Mouse (Mus musculus) neural tube, embryonic 14.5 days (tissue): Measurements from ENCODE around the gene Tmem164. TPM values are rescaled to one million over a fixed set of nuclear protein-coding genes. Genes with fewer than 3 reads are reported as not detected.
A peak's percentile ranks its signal among the peaks of the same experiment; 100 is the strongest.

Experiments
- ATAC-seq: fragments of 200-750 bp; cut with Nextera tagmentation; 2 replicates; pipeline ENCODE4 v1.8.0; 2017; ENCODE audit warnings: low read depth, mild to moderate bottlenecking, moderate TSS enrichment, moderate library complexity
- H3K27ac ChIP-seq: fragments of 300-500 bp; sonication (generic); 2 replicates; pipeline ENCODE4 v1.5.1; 2014; ENCODE audit warnings: low read depth, mild to moderate bottlenecking, control low read depth, low read length, moderate library complexity, mixed read lengths
- H3K27me3 ChIP-seq: fragments of 300-500 bp; sonication (generic); 2 replicates; pipeline ENCODE4 v1.6.1; 2014; ENCODE audit warnings: low read length; ENCODE audit not compliant: control insufficient read depth, insufficient read depth
- H3K36me3 ChIP-seq: fragments of 300-500 bp; sonication (generic); 2 replicates; pipeline ENCODE4 v1.6.1; 2014; ENCODE audit warnings: low read length, mixed read lengths; ENCODE audit not compliant: control insufficient read depth, insufficient read depth
- H3K4me1 ChIP-seq: fragments of 300-500 bp; sonication (generic); 2 replicates; pipeline ENCODE4 v1.6.1; 2014; ENCODE audit warnings: low read length; ENCODE audit not compliant: control insufficient read depth, insufficient read depth
- H3K4me2 ChIP-seq: fragments of 300-500 bp; sonication (generic); 2 replicates; pipeline ENCODE4 v1.6.1; 2014; ENCODE audit warnings: mild to moderate bottlenecking, low read depth, low read length, control low read depth
- H3K4me3 ChIP-seq: fragments of 300-500 bp; sonication (generic); 2 replicates; pipeline ENCODE4 v1.5.1; 2014; ENCODE audit warnings: low read depth, low read length, control low read depth, mixed read lengths
- H3K9ac ChIP-seq: fragments of 300-500 bp; sonication (generic); replicated peaks from 2 replicates; pipeline ENCODE4 v1.6.1; 2014; ENCODE audit warnings: low read depth, mild to moderate bottlenecking, control low read depth, low read length, mixed read lengths
- H3K9me3 ChIP-seq: fragments of 300-500 bp; sonication (generic); 2 replicates; pipeline ENCODE4 v1.6.1; 2016; ENCODE audit warnings: low read length; ENCODE audit not compliant: control insufficient read depth
- WGBS: fragments of 180-500 bp; shearing (Covaris S2); extraction: QIAGEN DNeasy Blood & Tissue Kit; methylation state at CpG from one replicate; pipeline ENCODE4 v1.1.7; 2014; 5-methylcytosine and 5-hydroxymethylcytosine counted together
- polyA plus RNA-seq: library from polyadenylated mRNA; unstranded; fragments of >200 nt; fragmentation: Nextera tagmentation; extraction: Ambion mirVana; gene quantifications from 2 replicates; pipeline ENCODE4 v1.2.1, GENCODE M21; 2014

Tmem164 gene
- polyA plus RNA-seq, 1 experiment from 2014 or later = 11.0 TPM

DNA sequence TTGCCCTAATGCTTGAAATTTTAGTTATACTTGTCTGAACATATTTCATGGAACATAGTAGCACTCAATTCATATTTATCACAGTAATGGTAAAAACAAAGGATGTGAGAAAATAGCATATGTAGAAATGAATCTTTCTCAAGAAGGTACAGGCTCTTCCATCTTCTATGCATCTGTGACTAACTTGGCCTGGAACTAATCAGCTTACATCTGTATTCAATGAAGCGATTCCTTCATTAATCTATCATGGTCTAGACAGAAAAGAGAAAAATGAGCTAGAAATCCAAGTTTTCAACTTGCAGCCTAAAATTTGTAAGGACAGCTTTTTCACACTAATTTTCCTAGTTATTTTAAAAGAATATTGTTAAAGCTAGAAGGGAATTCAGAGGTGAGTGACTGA lies 10.1 kb upstream of the Tmem164 start:
- Histone ChIP-seq H3K9ac (no peak overlapping the region), H3K36me3 (no peaks in the 10 kb centered on the region), H3K27me3 (peaks cover 2% of the 10 kb centered on the region; the same call in 1 of the 2 replicates), H3K4me2 (no peak overlapping the region), H3K4me3 (no peak overlapping the region), H3K4me1 (no peaks in the 10 kb centered on the region), H3K27ac (no peak overlapping the region), H3K9me3 (no peaks in the 10 kb centered on the region)
- WGBS = 83% methylated on average over 1 of the region's 1 CpGs
- no peak for ATAC-seq

DNA sequence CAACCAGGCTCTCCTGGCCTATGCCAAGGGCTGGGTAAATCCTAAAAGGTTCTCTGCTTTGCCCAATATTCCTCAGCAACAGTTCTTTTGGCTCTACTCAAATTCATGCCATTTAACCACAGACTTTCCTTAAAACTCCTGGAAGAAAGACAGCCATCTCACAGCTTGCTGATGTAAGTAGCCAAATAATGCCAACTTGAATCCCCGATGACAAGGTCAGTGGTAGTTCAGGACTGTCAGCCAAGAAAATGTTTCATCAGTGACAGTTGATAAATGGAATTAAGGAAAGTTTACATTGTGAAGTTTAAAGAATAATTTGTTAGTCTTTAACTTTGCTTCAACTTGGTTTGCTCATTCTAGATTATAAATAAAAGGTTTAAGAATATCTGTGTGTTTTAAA lies 8.5 kb upstream of the Tmem164 start:
- Histone ChIP-seq H3K27me3 (peaks cover 2% of the 10 kb centered on the region; the same call in 1 of the 2 replicates), H3K36me3 (no peaks in the 10 kb centered on the region), H3K9ac (no peak overlapping the region), H3K4me1 (no peaks in the 10 kb centered on the region), H3K9me3 (no peaks in the 10 kb centered on the region), H3K27ac (no peak overlapping the region), H3K4me3 (no peak overlapping the region), H3K4me2 (no peak overlapping the region)
- no peak for ATAC-seq
- 97% methylated on average over 1 of the region's 1 CpGs for WGBS

GRCm38 (mm10) chrX:142677193-142677592 lies 4.0 kb upstream of the Tmem164 start:
- Histone ChIP-seq H3K9ac (no peak overlapping the region), H3K4me1 (no peaks in the 10 kb centered on the region), H3K27me3 (peaks cover 2% of the 10 kb centered on the region; the same call in 1 of the 2 replicates), H3K4me3 (no peak overlapping the region), H3K4me2 (no peak overlapping the region), H3K9me3 (no peaks in the 10 kb centered on the region), H3K27ac (no peak overlapping the region), H3K36me3 (no peaks in the 10 kb centered on the region)
- 45% methylated on average over 3 of the region's 3 CpGs for WGBS
- no peak for ATAC-seq

DNA sequence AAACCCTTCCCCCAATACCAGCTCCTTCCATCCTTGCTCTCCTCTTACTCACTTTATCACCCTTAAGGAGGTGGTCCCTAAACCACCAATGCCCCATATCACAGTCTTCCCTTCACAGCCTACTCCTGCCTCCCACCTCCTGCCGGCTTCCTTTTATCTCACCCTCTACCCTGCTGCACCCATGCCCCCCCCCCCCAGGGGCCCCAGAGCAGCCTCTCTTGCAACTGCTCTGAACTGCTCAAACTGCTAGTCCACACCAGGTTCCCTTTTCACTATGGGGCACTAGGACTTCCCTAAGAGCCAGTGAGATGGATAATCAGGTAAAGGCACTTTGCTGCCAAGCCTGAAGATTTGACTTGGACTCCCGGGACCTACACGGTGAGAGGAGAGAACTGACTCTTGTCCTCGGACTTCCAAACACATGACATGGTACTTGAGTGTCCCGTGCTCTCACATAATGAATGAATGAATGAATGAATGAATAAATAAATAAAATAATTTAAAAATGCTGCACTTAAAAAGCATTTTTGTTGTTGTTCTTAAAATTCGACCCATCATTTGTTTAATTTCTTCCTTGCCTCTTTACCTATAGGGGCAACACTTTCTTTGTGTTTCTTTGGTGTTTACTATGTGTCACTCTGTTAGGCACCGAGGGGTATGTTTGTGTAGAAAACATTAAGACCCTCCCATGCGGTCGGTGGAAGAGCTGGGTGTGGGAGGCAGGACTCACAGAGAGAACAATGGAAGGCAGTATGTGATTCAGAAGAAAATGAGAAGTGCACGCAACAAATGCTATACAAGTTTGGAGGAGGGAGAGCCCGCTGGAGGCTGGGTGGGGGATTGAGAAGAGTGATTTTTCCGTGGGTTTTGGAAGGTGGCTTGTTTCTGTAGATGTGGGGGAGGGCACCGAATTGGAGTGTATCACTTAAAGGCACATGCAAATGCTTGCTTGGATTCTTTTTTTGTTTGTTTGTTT lies 2.4 kb upstream of the Tmem164 start:
- H3K4me3 ChIP-seq = no peak overlapping the region
- H3K9ac ChIP-seq = no peak overlapping the region
- 0 out of 2 replicates have a peak, but pooled peaks cover 2% of the 10 kb centered on the region for H3K4me1 ChIP-seq
- no peak overlapping the region for H3K4me2 ChIP-seq
- WGBS = 53% methylated on average over 13 of the region's 13 CpGs
- no peaks in the 10 kb centered on the region for H3K36me3 ChIP-seq
- no peak overlapping the region for H3K27ac ChIP-seq
- no peaks in the 10 kb centered on the region for H3K27me3 ChIP-seq
- H3K9me3 ChIP-seq = no peaks in the 10 kb centered on the region
- no peak for ATAC-seq

GRCm38 (mm10) chrX:142679502-142680250 lies 1.5 kb upstream of the Tmem164 start:
- H3K4me3 ChIP-seq = 0 out of 2 replicates have a peak overlapping the region, but pooled peaks have one; percentile 52
- H3K4me1 ChIP-seq = 0 out of 2 replicates have a peak, but pooled peaks cover 2% of the 10 kb centered on the region
- 55% methylated on average over 11 of the region's 11 CpGs for WGBS
- ATAC-seq = no peak
- H3K4me2 ChIP-seq = peak overlapping the region; percentile 54
- H3K27ac ChIP-seq = no peak overlapping the region
- H3K27me3 ChIP-seq = no peaks in the 10 kb centered on the region
- no peaks in the 10 kb centered on the region for H3K9me3 ChIP-seq
- H3K9ac ChIP-seq = no peak overlapping the region
- no peaks in the 10 kb centered on the region for H3K36me3 ChIP-seq

- WGBS = 11% methylated on average over 16 of the region's 19 CpGs
- ATAC-seq = peak; percentile 50
- Histone ChIP-seq H3K9me3 (no peaks in the 10 kb centered on the region), H3K9ac (0 out of 2 replicates have a peak overlapping the region, but pooled peaks have one; percentile 11), H3K4me2 (peak overlapping the region; percentile 54), H3K27ac (peak overlapping the region; percentile 28; the same call in 1 of the 2 replicates), H3K36me3 (no peaks in the 10 kb centered on the region), H3K27me3 (no peaks in the 10 kb centered on the region), H3K4me3 (peak overlapping the region; percentile 52), H3K4me1 (0 out of 2 replicates have a peak, but pooled peaks cover 2% of the 10 kb centered on the region)
Measured at GRCm38 (mm10) chrX:142680391-142681055, 683 bp upstream of the Tmem164 start.

- no peaks in the 10 kb centered on the region for H3K36me3 ChIP-seq
- WGBS = 13% methylated on average over 8 of the region's 43 CpGs
- peak overlapping the region; percentile 52 for H3K4me3 ChIP-seq
Measured at GRCm38 (mm10) chrX:142681616-142682141, 473 bp downstream of the Tmem164 start.

GRCm38 (mm10) chrX:142682176-142682820 lies 1.1 kb downstream of the Tmem164 start:
- 20% methylated on average over 28 of the region's 28 CpGs for WGBS
- 0 out of 2 replicates have a peak, but pooled peaks have one; percentile 7 for ATAC-seq

More at GRCm38 (mm10) chrX:142681616-142682141, 473 bp downstream of the Tmem164 start:
- no peaks in the 10 kb centered on the region for H3K9me3 ChIP-seq
- 0 out of 2 replicates have a peak, but pooled peaks cover 2% of the 10 kb centered on the region for H3K4me1 ChIP-seq
- H3K9ac ChIP-seq = peak overlapping the region; percentile 65
- peak overlapping the region; percentile 76 for H3K27ac ChIP-seq
- no peaks in the 10 kb centered on the region for H3K27me3 ChIP-seq
- ATAC-seq = peak; percentile 69
- peak overlapping the region; percentile 54 for H3K4me2 ChIP-seq

More at GRCm38 (mm10) chrX:142682176-142682820, 1.1 kb downstream of the Tmem164 start:
- no peak overlapping the region; the same call in 1 of the 2 replicates for H3K27ac ChIP-seq
- H3K9me3 ChIP-seq = no peaks in the 10 kb centered on the region
- H3K4me3 ChIP-seq = peak overlapping the region; percentile 52
- H3K36me3 ChIP-seq = no peaks in the 10 kb centered on the region
- H3K4me1 ChIP-seq = 0 out of 2 replicates have a peak, but pooled peaks cover 2% of the 10 kb centered on the region
- peak overlapping the region; percentile 65 for H3K9ac ChIP-seq
- peak overlapping the region; percentile 54 for H3K4me2 ChIP-seq
- H3K27me3 ChIP-seq = no peaks in the 10 kb centered on the region
